In genomic region chr7:64896587-64896986, GRCm38 (mm10) we compare ENCODE assay signal across 15 mouse cellular contexts.
"Had no signal": no experiment of that assay in that cellular context is flagged by ENCODE, and none has a peak within 500 bp of the region (broad histone marks: within the 10 kb centered on the region; RNA-seq: fewer than 3 reads in every experiment).

No protein-coding gene starts in this region.

- ATAC-seq: hindbrain, embryonic 16.5 days; inflammation-experienced regulatory T-cells, adult 6 months; intestine, embryonic 15.5 days; intestine, postnatal 0 days had no signal

- DNase-seq: gastrocnemius, adult 2 months; gastrocnemius, postnatal 14 days; gastrocnemius, postnatal 36 days; heart, postnatal 14 days; heart, postnatal 36 days; kidney, adult 18-20 months; kidney, adult 8-10 months; kidney, postnatal 10 days; kidney, postnatal 25 days; kidney, postnatal 4 days; liver had no signal
